Mouse (Mus musculus): ENCODE measurements around the gene Fubp3.

- no peak for TF ChIP-seq CTCF (IDR thresholded peaks at IDR 0.05)
- no peak for TF ChIP-seq EP300 (IDR thresholded peaks at IDR 0.05)
These were observed 24.7 kb upstream of the Fubp3 start for GRCm38 (mm10) chr2:31547726-31548125.
